Mouse (Mus musculus) inflammation-experienced regulatory T-cells, adult 6 months (primary cell): Measurements from ENCODE around the gene Cfap97d2. TPM values are rescaled to one million over a fixed set of nuclear protein-coding genes. Genes with fewer than 3 reads are reported as not detected.
"Not testable (repeated sequence)": the region's sequence is repeated elsewhere in the genome, so short reads cannot be mapped to it uniquely, and the experiment has no call there.

Source experiments
- ATAC-seq: one replicate; pipeline ENCODE4 v1.8.0; 2017
- polyA plus RNA-seq, 3 experiments: library from polyadenylated mRNA; unstranded; fragments of 100-300 nt; shearing (Covaris generic); gene quantifications; one replicate each; pipeline ENCODE4 v1.2.1; 2017

The Cfap97d2 gene
- polyA plus RNA-seq, 3 experiments from 2014 or later: not detected

GRCm38 (mm10) chr8:13687941-13688340 lies 17.7 kb upstream of the Cfap97d2 start:
- ATAC-seq: no peak

- ATAC-seq: no peak
Observed at GRCm38 (mm10) chr8:13688461-13688860, 17.2 kb upstream of the Cfap97d2 start.

DNA sequence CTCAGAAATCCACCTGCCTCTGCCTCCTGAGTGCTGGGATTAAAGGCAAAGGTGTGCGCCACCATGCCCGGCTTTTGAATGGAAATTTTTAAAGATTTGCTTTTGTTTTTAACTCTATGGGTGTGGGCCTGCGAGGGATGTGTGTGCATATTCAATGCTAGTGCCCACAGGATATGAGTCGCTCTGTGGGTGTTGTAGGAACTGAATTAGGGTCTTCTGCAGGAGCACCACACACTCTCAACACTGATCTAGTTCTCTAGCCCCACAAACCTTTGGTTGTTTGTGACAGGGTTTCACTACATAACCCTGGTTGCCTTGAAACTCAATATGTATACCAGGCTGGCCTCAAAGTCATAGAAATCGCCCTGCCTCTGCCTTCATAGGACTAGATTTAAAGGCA lies 16.4 kb upstream of the Cfap97d2 start:
- ATAC-seq: no peak

DNA sequence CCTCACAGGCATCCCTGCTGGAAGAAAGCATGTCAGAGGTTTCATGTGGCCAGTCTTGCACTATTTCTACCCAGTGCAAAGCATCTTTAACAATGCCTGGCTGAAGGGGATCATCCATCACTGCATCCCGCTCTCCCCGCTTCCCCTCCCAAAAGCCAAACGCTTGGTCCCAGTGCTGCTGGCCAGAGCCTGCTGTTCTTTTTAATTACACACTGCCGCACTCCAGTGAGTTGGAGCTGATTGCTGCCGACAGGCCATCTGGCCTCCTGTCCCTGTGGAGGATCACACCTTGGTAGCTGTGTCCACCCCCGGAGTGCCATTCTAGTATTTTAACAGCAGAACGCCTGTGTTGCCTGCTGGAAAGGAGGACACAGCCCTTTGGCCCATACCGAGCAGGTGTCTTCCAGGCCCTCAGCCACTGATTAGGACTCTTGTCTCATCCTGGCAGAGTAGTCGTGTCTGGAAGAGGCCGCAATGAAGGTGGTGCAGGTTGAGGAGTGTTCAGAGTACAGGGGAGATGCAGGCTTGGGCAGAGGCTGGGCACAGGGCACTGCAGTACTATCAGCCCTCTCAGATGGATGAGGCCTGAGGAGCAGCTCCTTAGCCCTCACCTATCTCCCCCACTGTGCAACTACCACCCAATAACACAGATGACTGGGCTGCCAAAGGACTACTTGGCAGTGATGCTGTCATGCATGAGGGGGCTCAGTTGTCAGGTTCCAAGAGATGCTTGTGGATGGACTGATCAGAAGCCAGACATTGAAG lies 13.2 kb upstream of the Cfap97d2 start:
- ATAC-seq: no peak

DNA sequence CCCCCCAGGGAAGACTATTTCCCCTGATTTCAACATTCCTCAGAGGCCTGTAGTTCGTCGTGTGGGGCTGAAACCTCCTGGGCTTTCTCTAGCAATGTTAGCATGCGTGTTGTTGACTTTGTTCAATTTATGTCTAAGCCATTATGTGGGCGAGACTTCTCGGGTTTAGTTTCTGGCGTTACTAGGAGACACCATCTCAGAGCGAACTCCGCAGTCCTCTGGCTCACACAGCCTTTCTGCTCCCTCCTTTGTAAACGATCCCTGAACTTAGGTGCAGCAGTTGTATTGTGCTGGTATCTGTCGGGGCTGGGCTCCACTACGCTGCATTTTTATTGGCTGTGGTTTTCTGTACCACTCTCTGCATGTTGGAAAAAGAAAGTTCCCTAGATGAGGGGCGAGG lies 11.0 kb upstream of the Cfap97d2 start:
- ATAC-seq: no peak

DNA sequence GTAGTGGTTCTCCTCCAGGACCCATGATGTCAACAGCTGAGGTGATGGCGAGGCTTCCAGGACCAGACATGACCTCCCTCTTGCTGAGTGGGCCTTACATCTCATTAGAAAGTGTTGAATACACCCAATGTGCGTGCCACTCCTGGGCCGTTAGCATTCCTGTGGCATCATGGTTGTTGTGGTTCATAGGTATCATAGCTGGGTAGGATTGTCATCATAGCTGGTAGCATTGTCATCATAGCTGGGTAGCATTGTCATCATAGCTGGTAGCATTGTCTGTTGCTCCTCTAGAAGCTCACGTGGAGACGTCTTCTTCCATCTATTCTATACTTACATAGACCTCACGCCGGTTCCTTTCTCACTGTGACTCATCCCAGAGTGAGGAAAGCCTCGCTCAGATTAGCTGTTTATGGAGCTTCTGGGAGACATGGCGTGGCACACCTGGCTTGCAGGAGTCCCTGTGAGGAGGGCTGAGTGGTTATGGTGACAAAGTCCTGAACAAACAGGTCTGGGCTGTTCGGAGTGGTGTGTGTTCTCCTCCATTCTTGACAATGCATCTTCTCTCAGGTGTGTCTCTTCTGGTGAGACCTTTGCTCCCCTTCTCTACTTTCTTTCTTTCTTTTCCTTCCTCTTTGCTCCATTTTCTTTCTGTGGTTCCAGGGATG lies 10.4 kb upstream of the Cfap97d2 start:
- no peak for ATAC-seq

GRCm38 (mm10) chr8:13696157-13696556 lies 9.5 kb upstream of the Cfap97d2 start:
- no peak for ATAC-seq

DNA sequence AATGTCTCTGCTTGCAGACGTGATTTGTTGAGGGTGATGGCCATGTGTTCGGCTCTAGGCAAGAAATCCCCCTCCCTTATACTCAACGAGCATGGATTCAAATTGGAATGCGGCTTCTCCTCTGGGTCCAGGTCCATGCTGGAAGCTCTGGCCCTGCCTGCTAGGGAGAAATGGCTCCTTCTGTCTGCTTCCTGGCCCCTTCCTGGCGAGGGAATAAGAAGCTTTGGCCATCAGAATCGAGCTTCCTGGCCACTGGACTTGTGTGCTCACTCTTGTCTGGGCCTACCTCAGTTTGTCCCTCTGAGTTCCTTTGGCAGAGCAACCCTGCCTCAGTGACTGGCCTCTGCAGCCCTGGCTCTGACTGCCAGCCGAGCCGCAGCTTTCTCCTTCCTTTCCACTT lies 8.5 kb upstream of the Cfap97d2 start:
- no peak for ATAC-seq

GRCm38 (mm10) chr8:13697681-13698080 lies 8.0 kb upstream of the Cfap97d2 start:
- no peak for ATAC-seq

GRCm38 (mm10) chr8:13698281-13698680 lies 7.4 kb upstream of the Cfap97d2 start:
- ATAC-seq: no peak

- no peak for ATAC-seq
Observed at GRCm38 (mm10) chr8:13699323-13699949, 6.3 kb upstream of the Cfap97d2 start.

DNA sequence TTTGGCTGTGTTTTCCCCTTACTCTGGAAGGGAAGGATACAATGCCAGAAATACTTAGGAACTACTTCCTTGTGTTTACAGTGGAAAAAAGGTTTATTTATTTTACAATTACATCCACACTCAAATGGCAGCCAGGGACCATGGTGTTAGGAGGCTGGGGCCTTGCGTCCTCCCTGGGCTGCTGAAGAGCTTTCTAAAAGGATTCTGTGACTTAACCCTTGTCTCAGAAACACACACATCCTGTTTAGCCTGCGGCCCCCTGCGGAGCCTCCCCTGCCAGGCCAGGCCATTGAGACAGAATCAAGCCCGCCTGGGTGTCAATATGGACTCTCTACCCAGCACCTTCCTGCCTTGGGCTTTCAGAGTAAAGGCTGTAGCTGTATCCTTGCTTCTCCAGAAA lies 2.9 kb upstream of the Cfap97d2 start:
- ATAC-seq: no peak

DNA sequence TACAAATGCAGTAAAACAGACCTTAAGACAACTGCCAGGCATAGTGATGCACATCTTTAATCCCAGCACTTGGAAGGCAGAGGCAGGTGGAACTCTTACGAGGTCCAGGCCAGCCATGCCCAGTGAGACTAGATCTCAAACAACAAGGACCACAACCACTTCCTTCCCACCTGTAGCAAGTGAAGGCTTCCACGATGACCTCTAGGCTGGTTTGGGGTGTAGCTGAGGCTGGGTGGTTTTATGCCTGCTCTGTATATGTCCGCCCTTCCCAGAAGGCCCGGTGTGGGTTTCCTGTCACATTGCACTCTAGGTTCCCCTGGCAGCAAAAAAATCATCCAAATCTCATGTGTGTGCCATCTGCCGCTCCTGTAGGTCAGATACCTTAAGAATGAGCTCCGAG lies 1.9 kb upstream of the Cfap97d2 start:
- ATAC-seq: no peak

DNA sequence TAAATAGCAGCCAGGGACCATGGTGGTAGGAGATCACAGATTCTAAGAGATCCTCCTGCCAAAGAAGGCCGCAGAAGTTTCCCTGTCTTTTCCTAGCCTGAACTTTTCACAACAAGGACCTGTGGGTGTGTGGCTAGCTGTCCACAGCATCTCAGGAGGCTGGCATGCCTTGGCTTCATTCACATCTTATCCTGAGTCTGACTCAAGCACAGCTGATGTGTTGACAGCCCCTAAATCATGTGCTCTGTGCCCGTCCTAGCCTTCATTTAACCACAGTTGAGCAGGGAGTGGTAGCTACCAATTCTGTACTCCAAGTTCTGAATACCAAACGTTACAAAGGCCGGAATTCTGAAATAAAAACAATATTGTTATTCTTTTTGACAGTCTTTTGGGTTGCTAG lies 1.4 kb upstream of the Cfap97d2 start:
- ATAC-seq: no peak

- ATAC-seq: no peak
Observed at GRCm38 (mm10) chr8:13706918-13707317, 1.2 kb downstream of the Cfap97d2 start.

DNA sequence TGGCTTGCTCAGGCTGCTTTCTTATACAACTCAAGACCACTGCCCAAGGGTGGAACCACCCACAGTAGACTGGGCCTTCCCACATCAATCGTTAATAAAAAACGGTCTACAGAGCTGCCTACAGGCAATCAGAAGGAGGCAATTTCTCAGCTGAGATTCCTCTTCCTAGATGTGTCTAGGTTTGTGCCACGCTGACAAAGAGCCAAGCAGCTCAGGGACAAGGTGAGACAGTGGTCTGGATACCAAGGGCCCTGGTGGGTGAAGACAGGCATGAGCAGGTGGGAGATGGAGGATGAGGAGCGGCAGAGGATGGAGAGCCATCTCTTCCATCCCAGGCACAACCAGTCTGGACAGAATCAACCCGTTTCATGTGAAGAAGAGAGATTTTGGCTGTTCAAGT lies 2.8 kb downstream of the Cfap97d2 start:
- no peak for ATAC-seq

GRCm38 (mm10) chr8:13718980-13719379 lies 13.3 kb downstream of the Cfap97d2 start:
- ATAC-seq: no peak

- ATAC-seq: no peak
Observed at GRCm38 (mm10) chr8:13725722-13726121, 20.0 kb downstream of the Cfap97d2 start.

- ATAC-seq: no peak
Observed at GRCm38 (mm10) chr8:13727469-13728094, 21.9 kb downstream of the Cfap97d2 start.

GRCm38 (mm10) chr8:13740323-13740770 lies 34.7 kb downstream of the Cfap97d2 start:
- ATAC-seq: no peak

DNA sequence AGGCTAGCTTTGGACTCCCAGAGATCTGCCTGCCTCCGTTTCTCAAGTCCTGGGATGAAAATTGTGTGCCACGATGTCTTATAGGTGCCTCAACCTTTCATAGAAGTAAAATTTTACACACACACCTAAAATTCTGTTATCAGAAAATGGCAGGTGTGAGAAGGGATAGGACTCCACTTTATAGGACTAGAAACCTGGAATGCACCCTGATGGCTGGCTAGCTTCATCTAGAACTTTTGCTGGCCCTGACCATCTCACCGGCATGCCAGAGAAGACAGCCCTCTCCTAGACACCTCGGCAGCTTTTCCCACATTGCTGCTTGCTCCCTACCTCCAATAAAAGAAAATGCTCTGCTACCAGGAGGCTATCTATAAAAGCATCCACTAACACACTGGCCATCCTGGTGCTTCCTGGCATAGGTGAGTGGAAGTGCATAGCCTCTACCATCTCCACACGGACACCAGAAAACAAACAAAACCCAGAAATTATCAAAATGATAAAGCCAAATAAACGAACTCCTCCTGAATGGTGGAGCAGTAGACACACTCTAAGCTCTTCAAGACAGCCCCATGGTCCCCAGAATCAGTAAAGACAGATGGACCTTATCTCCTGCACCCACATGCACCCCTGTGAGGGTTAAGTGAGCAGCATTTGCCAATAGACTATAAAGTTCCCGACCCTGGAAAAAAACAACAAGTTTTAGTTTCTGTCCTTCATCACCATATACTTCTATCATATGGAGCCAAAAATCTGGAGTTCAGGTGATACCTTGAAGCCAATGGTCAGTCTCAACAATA lies 35.3 kb downstream of the Cfap97d2 start:
- no peak for ATAC-seq

DNA sequence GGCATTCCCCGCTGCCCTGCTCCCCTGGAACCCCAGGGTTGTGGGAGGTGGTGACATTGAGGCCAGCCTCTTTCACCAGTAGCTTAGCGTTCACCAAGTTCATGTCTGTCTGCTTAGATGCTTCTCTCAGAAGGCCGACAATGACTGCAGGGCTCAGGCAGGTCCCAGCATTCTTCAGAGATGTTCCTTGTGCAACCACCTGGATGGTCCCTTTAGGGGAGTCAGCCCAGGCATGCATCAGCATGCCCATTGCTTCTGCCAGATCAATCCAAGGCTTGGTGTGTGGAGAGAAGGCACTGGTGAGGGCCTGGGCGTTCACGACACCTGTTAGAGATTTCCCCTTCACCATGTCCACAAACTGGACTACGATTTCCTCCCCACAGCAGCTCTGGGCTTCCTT lies 40.5 kb downstream of the Cfap97d2 start:
- ATAC-seq: not testable (repeated sequence)

DNA sequence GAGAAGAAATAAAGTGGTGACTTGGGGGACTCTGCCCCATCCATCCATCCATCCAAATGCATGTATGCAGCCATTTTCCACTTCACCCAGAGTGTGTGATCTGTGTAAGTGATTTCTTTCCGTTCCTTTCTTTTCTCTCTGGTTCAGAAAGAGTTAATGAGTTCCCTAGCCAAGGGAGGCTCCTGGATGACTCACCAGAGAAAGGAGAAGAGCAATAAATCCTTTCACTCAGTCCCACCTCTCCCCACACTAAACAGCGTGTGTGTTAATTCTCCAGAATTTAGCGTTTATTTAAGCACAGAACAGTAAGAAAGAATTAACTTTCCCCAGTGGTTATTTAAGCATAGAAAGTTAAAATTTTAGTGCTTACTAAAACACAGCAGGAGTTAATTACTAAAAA lies 41.9 kb downstream of the Cfap97d2 start:
- no peak for ATAC-seq
